ENCODE assay signal across 8 mouse cellular contexts in genomic region chr19:8821146-8821545, GRCm38 (mm10). TPM values are rescaled to one million over a fixed set of nuclear protein-coding genes. Genes with fewer than 3 reads are reported as not detected.
DNase-seq lines count a peak whose midpoint lies in the region; ATAC-seq and TF ChIP-seq lines count a peak whose summit lies in the region.

No protein-coding gene starts in this region.

- peaks cover 35% of the 10 kb centered on the region for H3K36me3 ChIP-seq in lung, embryonic 15.5 days
- H3K36me3 ChIP-seq in forebrain, embryonic 13.5 days (ENCODE audit: poor library complexity, severe bottlenecking), result peaks cover 44% of the 10 kb centered on the region
- peaks cover 10% of the 10 kb centered on the region; the same call in 1 of the 2 replicates for H3K36me3 ChIP-seq in limb, embryonic 11.5 days (ENCODE audit: control insufficient read depth, insufficient read depth, low read length)
- peaks cover 31% of the 10 kb centered on the region for H3K36me3 ChIP-seq in small intestine, adult 2 months (ENCODE audit: control insufficient read depth, insufficient read depth, low read length)

- no peak for ATAC-seq in lung, embryonic 15.5 days (ENCODE audit: borderline replicate concordance, extremely low read depth, low FRiP score, low TSS enrichment)
- no peak for ATAC-seq in forebrain, embryonic 13.5 days
- no peak for ATAC-seq in limb, embryonic 11.5 days (ENCODE audit: insufficient number of reproducible peaks, low FRiP score, low TSS enrichment, low read depth)

- H3K4me1 ChIP-seq in lung, embryonic 15.5 days, result peaks cover 32% of the 10 kb centered on the region
- peaks cover 48% of the 10 kb centered on the region for H3K4me1 ChIP-seq in forebrain, embryonic 13.5 days
- H3K4me1 ChIP-seq in limb, embryonic 11.5 days (ENCODE audit: control insufficient read depth, insufficient read depth, low read length), result peaks cover 14% of the 10 kb centered on the region
- H3K4me1 ChIP-seq in small intestine, adult 2 months (ENCODE audit: control insufficient read depth, insufficient read depth, insufficient read length, low read length), result peaks cover 2% of the 10 kb centered on the region; the same call in 1 of the 2 replicates

- DNase-seq in lung, postnatal 4 days, result no peak
- no peak for DNase-seq in limb, embryonic 11.5 days (ENCODE audit: low spot score)
- DNase-seq in cerebellum, postnatal 4 days (ENCODE audit: low spot score in 2 of 2), result no peak
- no peak for DNase-seq in urinary bladder, postnatal 14 days (ENCODE audit: low spot score)
- no peak for DNase-seq in left cerebral cortex, adult 11 months (ENCODE audit: low spot score)

- TF ChIP-seq CTCF in small intestine, adult 2 months (IDR thresholded peaks at IDR 0.05; ENCODE audit: extremely low read depth, insufficient read length, insufficient replicate concordance, low read depth, low read length), result no peak

- H3K9me3 ChIP-seq in lung, embryonic 15.5 days, result no peaks in the 10 kb centered on the region
- H3K9me3 ChIP-seq in forebrain, embryonic 13.5 days (replicated peaks), result no peaks in the 10 kb centered on the region
- H3K9me3 ChIP-seq in limb, embryonic 11.5 days (ENCODE audit: control insufficient read depth, low read length), result no peaks in the 10 kb centered on the region

- H3K27me3 ChIP-seq in lung, embryonic 15.5 days, result no peaks in the 10 kb centered on the region
- no peaks in the 10 kb centered on the region for H3K27me3 ChIP-seq in forebrain, embryonic 13.5 days
- H3K27me3 ChIP-seq in limb, embryonic 11.5 days (ENCODE audit: control insufficient read depth, insufficient read depth, low read length), result no peaks in the 10 kb centered on the region
- no peaks in the 10 kb centered on the region for H3K27me3 ChIP-seq in small intestine, adult 2 months (ENCODE audit: control insufficient read depth, insufficient read depth, low read length)

- H3K4me2 ChIP-seq in lung, embryonic 15.5 days, result peak overlapping the region; percentile 66
- peak overlapping the region; percentile 92 for H3K4me2 ChIP-seq in forebrain, embryonic 13.5 days
- peak overlapping the region; percentile 63 for H3K4me2 ChIP-seq in limb, embryonic 11.5 days (ENCODE audit: low read depth, severe bottlenecking)

- peak overlapping the region; percentile 97 for H3K9ac ChIP-seq in lung, embryonic 15.5 days
- H3K9ac ChIP-seq in forebrain, embryonic 13.5 days, result peak overlapping the region; percentile 99
- peak overlapping the region; percentile 95 for H3K9ac ChIP-seq in limb, embryonic 11.5 days (ENCODE audit: low read length)

- WGBS in lung, embryonic 15.5 days, result under 1% methylated on average over 7 of the region's 7 CpGs
- WGBS in forebrain, embryonic 13.5 days, result 1% methylated on average over 7 of the region's 7 CpGs
- WGBS in limb, embryonic 11.5 days, result 2% methylated on average over 7 of the region's 7 CpGs
- under 1% methylated on average over 7 of the region's 7 CpGs for WGBS in small intestine, adult 2 months

- TF ChIP-seq POLR2A in small intestine, adult 2 months (IDR thresholded peaks at IDR 0.05; ENCODE audit: low read depth, low read length), result no peak

- H3K27ac ChIP-seq in lung, embryonic 15.5 days, result peak overlapping the region; percentile 100
- H3K27ac ChIP-seq in forebrain, embryonic 13.5 days, result no peak overlapping the region
- H3K27ac ChIP-seq in limb, embryonic 11.5 days (replicated peaks; ENCODE audit: low read depth, low read length), result peak overlapping the region; percentile 98; the same call in 1 of the 2 replicates
- peak overlapping the region; percentile 98 for H3K27ac ChIP-seq in small intestine, adult 2 months (ENCODE audit: insufficient read depth, low read depth, low read length)

- H3K4me3 ChIP-seq in lung, embryonic 15.5 days, result peak overlapping the region; percentile 96
- H3K4me3 ChIP-seq in forebrain, embryonic 13.5 days, result peak overlapping the region; percentile 100
- peak overlapping the region; percentile 100 for H3K4me3 ChIP-seq in limb, embryonic 11.5 days (ENCODE audit: low read depth, low read length)
- peak overlapping the region; percentile 96 for H3K4me3 ChIP-seq in small intestine, adult 2 months (ENCODE audit: low read depth, low read length)

RNA-seq across cellular contexts. Expression of gene Hnrnpul2, which starts 1.3 kb away (rescaled TPM):
- 5.7 and 5.8 TPM in 2 replicates for polyA plus RNA-seq in lung, embryonic 15.5 days (2015; fragmentation: Nextera tagmentation; extraction: Ambion mirVana)
- polyA plus RNA-seq in forebrain, embryonic 13.5 days (2015; fragmentation: Nextera tagmentation; extraction: Ambion mirVana), result 6.4 and 6.8 TPM in 2 replicates
- polyA plus RNA-seq in limb, embryonic 11.5 days (2014; fragmentation: Nextera tagmentation; extraction: Ambion mirVana), result 6.9 and 8.0 TPM in 2 replicates
- polyA plus RNA-seq in small intestine, adult 2 months (2012; rRNA removed), result 9.2 and 20.9 TPM in 2 replicates

RNA-seq across cellular contexts. Expression of gene Ttc9c, which starts 2.0 kb away (rescaled TPM):
- 54.8 and 57.2 TPM in 2 replicates for polyA plus RNA-seq in lung, embryonic 15.5 days (2015; fragmentation: Nextera tagmentation; extraction: Ambion mirVana)
- polyA plus RNA-seq in forebrain, embryonic 13.5 days (2015; fragmentation: Nextera tagmentation; extraction: Ambion mirVana), result 86.1 and 89.1 TPM in 2 replicates
- 63.3 and 67.1 TPM in 2 replicates for polyA plus RNA-seq in limb, embryonic 11.5 days (2014; fragmentation: Nextera tagmentation; extraction: Ambion mirVana)
- polyA plus RNA-seq in small intestine, adult 2 months (2012; rRNA removed), result 5.7 and 8.9 TPM in 2 replicates

RNA-seq across cellular contexts. Expression of gene AC129217.1, which starts 8.4 kb away (rescaled TPM):
- not detected in 2 replicates for polyA plus RNA-seq in lung, embryonic 15.5 days (2015; fragmentation: Nextera tagmentation; extraction: Ambion mirVana)
- polyA plus RNA-seq in forebrain, embryonic 13.5 days (2015; fragmentation: Nextera tagmentation; extraction: Ambion mirVana), result not detected in 2 replicates
- polyA plus RNA-seq in limb, embryonic 11.5 days (2014; fragmentation: Nextera tagmentation; extraction: Ambion mirVana), result not detected in 2 replicates
- 4.6 TPM in 1 of 2 replicates, not detected in the other for polyA plus RNA-seq in small intestine, adult 2 months (2012; rRNA removed)

RNA-seq across cellular contexts. Expression of gene Bscl2, which starts 16.1 kb away (rescaled TPM):
- polyA plus RNA-seq in lung, embryonic 15.5 days (2015; fragmentation: Nextera tagmentation; extraction: Ambion mirVana), result 48.3 and 52.3 TPM in 2 replicates
- 66.9 and 72.1 TPM in 2 replicates for polyA plus RNA-seq in forebrain, embryonic 13.5 days (2015; fragmentation: Nextera tagmentation; extraction: Ambion mirVana)
- polyA plus RNA-seq in limb, embryonic 11.5 days (2014; fragmentation: Nextera tagmentation; extraction: Ambion mirVana), result 34.1 and 35.0 TPM in 2 replicates
- 54.3 and 82.6 TPM in 2 replicates for polyA plus RNA-seq in small intestine, adult 2 months (2012; rRNA removed)

RNA-seq across cellular contexts. Expression of gene Gng3, which starts 17.8 kb away (rescaled TPM):
- polyA plus RNA-seq in lung, embryonic 15.5 days (2015; fragmentation: Nextera tagmentation; extraction: Ambion mirVana), result 1.6 and 2.5 TPM in 2 replicates
- 198 and 204 TPM in 2 replicates for polyA plus RNA-seq in forebrain, embryonic 13.5 days (2015; fragmentation: Nextera tagmentation; extraction: Ambion mirVana)
- polyA plus RNA-seq in limb, embryonic 11.5 days (2014; fragmentation: Nextera tagmentation; extraction: Ambion mirVana), result 9.1 and 9.6 TPM in 2 replicates
- polyA plus RNA-seq in small intestine, adult 2 months (2012; rRNA removed), result 0.33 and 0.63 TPM in 2 replicates
